Mouse (Mus musculus) embryonic facial prominence, embryonic 13.5 days (tissue): Measurements from ENCODE around the gene Crygn. TPM values are rescaled to one million over a fixed set of nuclear protein-coding genes. Genes with fewer than 3 reads are reported as not detected.

Experiments
- ATAC-seq: fragments of 200-750 bp; cut with Nextera tagmentation; 2 replicates; pipeline ENCODE4 v1.8.0; 2017; ENCODE audit warnings: low read depth; ENCODE audit not compliant: insufficient number of reproducible peaks, insufficient read depth, low FRiP score, low TSS enrichment
- H3K27ac ChIP-seq: fragments of 300-500 bp; sonication (generic); 2 replicates; pipeline ENCODE4 v1.5.1; 2015; ENCODE audit warnings: moderate library complexity, mild to moderate bottlenecking, inconsistent platforms
- H3K27me3 ChIP-seq: fragments of 300-500 bp; sonication (generic); 2 replicates; pipeline ENCODE4 v1.6.1; 2015; ENCODE audit warnings: mild to moderate bottlenecking, inconsistent platforms
- H3K36me3 ChIP-seq: fragments of 300-500 bp; sonication (generic); 2 replicates; pipeline ENCODE4 v1.6.1; 2015; ENCODE audit warnings: mild to moderate bottlenecking, inconsistent platforms
- H3K4me1 ChIP-seq: fragments of 300-500 bp; sonication (generic); 2 replicates; pipeline ENCODE4 v1.6.1; 2015; ENCODE audit warnings: inconsistent platforms
- H3K4me2 ChIP-seq: fragments of 300-500 bp; sonication (generic); 2 replicates; pipeline ENCODE4 v1.6.1; 2015; ENCODE audit warnings: moderate library complexity, mild to moderate bottlenecking, inconsistent platforms
- H3K4me3 ChIP-seq: fragments of 300-500 bp; sonication (generic); 2 replicates; pipeline ENCODE4 v1.5.1; 2015; ENCODE audit warnings: mild to moderate bottlenecking, inconsistent platforms
- H3K9ac ChIP-seq: fragments of 300-500 bp; sonication (generic); 2 replicates; pipeline ENCODE4 v1.6.1; 2015; ENCODE audit warnings: mild to moderate bottlenecking, inconsistent platforms
- H3K9me3 ChIP-seq: fragments of 300-500 bp; sonication (generic); 2 replicates; pipeline ENCODE4 v1.6.1; 2016; ENCODE audit warnings: inconsistent platforms
- whole genome bisulfite sequencing: fragments of 180-500 bp; shearing (Covaris S2); methylation state at CpG from one replicate; pipeline ENCODE4 v1.1.7; 2015; ENCODE audit warnings: mixed read lengths; 5-methylcytosine and 5-hydroxymethylcytosine counted together
- polyA plus RNA-seq: library from polyadenylated mRNA; unstranded; fragments of >200 nt; fragmentation: Nextera tagmentation; extraction: Ambion mirVana; gene quantifications from 2 replicates; pipeline ENCODE4 v1.2.1, GENCODE M21; 2015

The Crygn gene
- polyA plus RNA-seq, 1 experiment from 2014 or later = 1.1 TPM

DNA sequence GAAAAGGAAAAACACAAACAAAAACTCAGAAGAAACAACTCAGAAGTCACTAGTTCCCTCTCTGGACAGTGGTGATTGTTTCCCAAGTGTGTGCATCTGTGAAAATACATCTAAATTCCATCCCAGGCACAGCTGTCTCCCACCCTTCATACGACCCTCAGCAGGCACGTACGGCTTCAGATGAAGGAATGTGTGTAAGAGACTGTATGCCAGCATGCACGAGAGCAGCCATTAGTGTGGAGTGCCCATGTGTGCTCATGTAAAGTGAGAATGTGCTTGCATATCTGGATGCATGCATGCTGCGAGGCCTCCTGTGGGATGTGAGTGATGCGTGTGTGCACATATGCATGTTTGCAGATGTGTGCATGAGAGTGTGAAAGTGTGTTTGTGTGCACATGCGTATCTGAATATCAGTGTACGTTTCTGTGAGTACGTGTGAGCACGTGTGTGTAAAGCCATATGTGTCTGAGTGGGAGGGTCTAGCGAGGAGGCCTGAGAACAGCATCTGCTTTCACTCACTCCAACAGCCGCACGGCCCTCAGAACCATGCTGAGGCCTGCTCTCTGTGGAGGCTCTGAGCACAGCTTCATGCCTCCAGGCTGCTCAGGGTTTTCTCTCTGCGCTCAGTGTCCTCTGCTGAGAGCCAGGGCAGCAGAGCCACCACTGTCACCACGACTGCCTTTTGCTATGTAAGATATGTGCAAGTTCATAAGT is 16.5 kb downstream of the Crygn start:
- 19% methylated on average over 15 of the region's 15 CpGs for WGBS
- Histone ChIP-seq H3K4me3 (no peak overlapping the region), H3K9ac (peak overlapping the region; percentile 17; the same call in 1 of the 2 replicates)

DNA sequence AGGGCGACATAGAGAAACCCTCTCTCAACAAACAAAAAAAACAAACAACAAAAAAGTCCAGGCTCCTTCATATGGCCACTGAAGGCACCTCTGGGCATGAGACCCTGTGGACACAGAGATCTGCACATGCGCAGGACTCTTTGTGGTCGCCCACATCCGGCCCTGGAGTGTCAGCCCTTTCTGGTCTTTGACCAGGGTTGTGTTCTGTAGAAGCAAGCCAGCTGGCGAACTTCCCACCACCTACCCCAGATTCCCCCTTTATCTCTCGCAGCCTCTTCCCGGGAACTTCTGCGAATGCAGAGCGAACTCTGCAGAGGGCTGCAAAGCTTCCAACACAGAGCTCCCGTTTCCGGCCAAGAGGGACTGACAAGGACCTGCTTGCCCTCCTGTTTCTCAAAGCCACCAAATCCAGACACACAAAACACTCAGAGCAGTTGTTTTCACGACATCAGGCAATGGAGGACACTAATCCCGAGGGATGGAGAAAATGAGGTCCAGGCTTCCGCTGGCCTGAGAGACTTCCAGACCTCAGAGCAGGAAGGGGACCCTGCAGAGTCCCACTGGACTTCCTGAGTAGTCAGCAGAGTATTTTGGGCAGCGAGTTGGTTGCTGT is 18.6 kb downstream of the Crygn start:
- Histone ChIP-seq H3K27ac (no peak overlapping the region), H3K36me3 (0 out of 2 replicates have a peak, but pooled peaks cover 4% of the 10 kb centered on the region), H3K27me3 (no peaks in the 10 kb centered on the region), H3K4me2 (no peak overlapping the region; the same call in 1 of the 2 replicates), H3K4me3 (no peak overlapping the region), H3K4me1 (peaks cover 23% of the 10 kb centered on the region), H3K9ac (no peak overlapping the region), H3K9me3 (no peaks in the 10 kb centered on the region)
- 63% methylated on average over 15 of the region's 15 CpGs for WGBS
- no peak for ATAC-seq

More for the DNA sequence above, 16.5 kb downstream of the Crygn start:
- Histone ChIP-seq H3K27me3 (no peaks in the 10 kb centered on the region), H3K9me3 (no peaks in the 10 kb centered on the region), H3K36me3 (0 out of 2 replicates have a peak, but pooled peaks cover 4% of the 10 kb centered on the region), H3K27ac (peak overlapping the region; percentile 82), H3K4me2 (peak overlapping the region; percentile 7; the same call in 1 of the 2 replicates), H3K4me1 (peaks cover 23% of the 10 kb centered on the region)
- peak; percentile 78 for ATAC-seq

DNA sequence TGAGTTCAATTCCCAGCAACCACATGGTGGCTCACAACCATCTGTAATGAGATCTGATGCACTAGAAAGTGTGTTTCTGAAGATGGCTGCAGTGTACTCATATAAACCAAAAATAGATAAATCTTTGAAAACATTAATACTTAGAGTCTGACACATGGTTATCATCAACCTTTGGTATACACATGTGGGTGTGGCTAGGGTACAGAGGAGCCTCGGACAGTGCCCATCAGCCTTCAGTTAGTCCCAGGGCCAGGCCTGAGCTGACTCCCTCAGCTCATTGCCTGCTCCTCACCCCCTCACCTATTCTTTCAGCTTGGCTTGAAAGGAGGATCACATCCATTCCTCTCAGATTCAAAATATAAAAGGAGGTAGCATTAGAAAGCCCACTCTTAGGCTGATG is 19.3 kb downstream of the Crygn start:
- ATAC-seq = no peak

DNA sequence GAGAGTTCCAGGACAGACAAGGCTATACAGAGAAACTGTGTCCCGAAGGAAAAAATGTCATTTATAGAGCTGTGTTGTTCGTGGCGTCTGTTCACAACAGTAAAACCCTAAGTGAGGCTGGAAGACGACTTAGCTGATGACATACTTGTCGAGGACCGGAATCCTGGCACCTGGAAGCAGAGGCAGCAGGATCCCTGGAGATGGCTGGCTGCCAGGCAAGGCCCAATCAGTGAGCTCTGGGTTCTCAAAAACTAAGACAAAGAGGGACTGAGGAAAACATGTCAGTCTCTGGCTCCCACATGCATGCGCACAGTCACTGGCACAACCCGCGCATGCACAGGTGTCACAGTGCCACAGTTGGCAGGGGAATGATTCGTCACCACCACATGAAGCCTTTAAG is 20.2 kb downstream of the Crygn start:
- Histone ChIP-seq H3K36me3 (0 out of 2 replicates have a peak, but pooled peaks cover 4% of the 10 kb centered on the region), H3K4me3 (no peak overlapping the region), H3K27ac (no peak overlapping the region), H3K27me3 (no peaks in the 10 kb centered on the region), H3K9me3 (no peaks in the 10 kb centered on the region), H3K9ac (no peak overlapping the region), H3K4me2 (no peak overlapping the region), H3K4me1 (peaks cover 36% of the 10 kb centered on the region)
- 92% methylated on average over 10 of the region's 10 CpGs for WGBS
- ATAC-seq = no peak

More for the DNA sequence above, 19.3 kb downstream of the Crygn start:
- 70% methylated on average over 1 of the region's 1 CpGs for WGBS
- Histone ChIP-seq H3K4me1 (peaks cover 27% of the 10 kb centered on the region), H3K9ac (no peak overlapping the region), H3K27me3 (no peaks in the 10 kb centered on the region), H3K9me3 (no peaks in the 10 kb centered on the region), H3K27ac (no peak overlapping the region), H3K4me2 (no peak overlapping the region), H3K36me3 (0 out of 2 replicates have a peak, but pooled peaks cover 4% of the 10 kb centered on the region), H3K4me3 (no peak overlapping the region)

DNA sequence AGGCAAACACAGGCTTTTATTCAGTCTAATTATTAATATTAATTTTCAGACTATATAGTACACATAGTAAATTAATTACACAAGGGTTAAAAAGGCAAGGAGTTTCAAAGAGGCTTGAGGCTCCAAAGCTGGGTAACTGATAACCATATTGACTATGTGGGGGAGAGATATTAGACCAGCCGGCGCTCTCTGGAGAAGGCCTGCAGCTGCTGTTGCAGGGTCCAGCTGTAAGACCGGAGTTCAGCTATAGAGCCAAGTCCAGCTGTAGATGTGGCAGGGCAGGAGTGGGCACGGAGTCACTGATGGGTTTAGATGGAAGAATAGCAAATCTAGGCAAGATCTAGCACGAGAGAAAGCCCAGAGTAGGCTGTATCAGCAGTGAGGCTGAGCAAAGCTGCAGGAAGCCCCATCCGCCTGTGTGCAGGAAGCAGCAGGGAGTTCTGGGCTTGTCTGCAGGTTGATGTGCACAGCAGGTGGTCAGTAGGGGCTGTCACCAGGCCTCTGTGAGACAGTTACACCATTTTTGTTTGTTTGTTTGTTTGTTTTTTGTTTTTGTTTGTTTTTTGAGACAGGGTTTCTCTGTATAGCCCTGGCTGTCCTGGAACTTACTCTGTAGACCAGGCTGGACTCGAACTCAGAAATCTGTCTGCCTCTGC is 23.9 kb downstream of the Crygn start:
- Histone ChIP-seq H3K9ac (no peak overlapping the region), H3K4me3 (no peak overlapping the region), H3K27me3 (no peaks in the 10 kb centered on the region), H3K36me3 (0 out of 2 replicates have a peak, but pooled peaks cover 4% of the 10 kb centered on the region), H3K9me3 (no peaks in the 10 kb centered on the region), H3K4me2 (no peak overlapping the region), H3K4me1 (peaks cover 40% of the 10 kb centered on the region), H3K27ac (peak overlapping the region; percentile 96; the same call in 1 of the 2 replicates)
- 60% methylated on average over 7 of the region's 7 CpGs for WGBS
- ATAC-seq = no peak

DNA sequence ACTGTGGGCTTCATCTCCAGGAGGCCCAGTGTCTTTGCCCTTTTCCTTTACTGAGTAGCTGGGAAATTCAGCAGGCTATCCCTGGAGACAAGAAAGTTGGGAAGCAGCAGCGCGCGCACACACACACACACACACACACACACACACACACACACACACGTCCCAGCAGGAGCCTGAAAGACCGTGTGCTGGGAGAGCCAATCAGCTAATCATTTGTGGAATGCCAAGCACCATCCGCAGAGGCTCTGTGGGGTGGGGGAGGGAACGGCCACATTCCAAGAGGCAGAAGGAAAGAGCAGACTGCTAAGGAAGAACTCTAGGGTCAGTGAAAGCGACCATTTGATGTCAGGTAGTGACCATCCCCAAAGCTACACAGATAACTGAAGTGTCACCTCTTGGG is 24.7 kb downstream of the Crygn start:
- H3K4me2 ChIP-seq = peak overlapping the region; percentile 85
- WGBS = 2% methylated on average over 8 of the region's 8 CpGs
- 0 out of 2 replicates have a peak, but pooled peaks cover 4% of the 10 kb centered on the region for H3K36me3 ChIP-seq
- H3K4me1 ChIP-seq = peaks cover 46% of the 10 kb centered on the region
- H3K9me3 ChIP-seq = no peaks in the 10 kb centered on the region
- peak overlapping the region; percentile 96 for H3K27ac ChIP-seq
- H3K4me3 ChIP-seq = no peak overlapping the region
- no peak for ATAC-seq
- no peaks in the 10 kb centered on the region for H3K27me3 ChIP-seq
- H3K9ac ChIP-seq = no peak overlapping the region

DNA sequence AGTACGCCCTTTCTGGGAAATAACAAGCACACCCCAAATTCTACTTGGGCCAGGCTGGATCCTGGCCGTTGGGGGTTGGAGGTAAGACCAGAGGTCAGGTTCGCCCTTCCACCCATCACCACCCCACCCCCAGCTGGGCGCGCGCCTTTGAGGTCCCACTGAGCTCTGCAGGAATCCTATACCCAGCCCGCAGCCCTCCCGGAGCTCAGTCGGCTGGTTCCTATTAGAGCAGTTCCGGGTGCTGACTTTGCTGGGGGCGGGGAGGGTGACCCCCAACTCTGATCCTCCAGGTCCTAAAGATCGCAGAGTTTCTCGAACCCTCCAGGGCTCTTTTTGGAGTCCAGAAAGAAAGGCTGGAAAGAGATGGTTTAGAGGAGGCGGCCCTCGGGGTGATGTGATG is 26.8 kb downstream of the Crygn start:
- H3K27me3 ChIP-seq = no peaks in the 10 kb centered on the region
- peak; percentile 64 for ATAC-seq
- H3K27ac ChIP-seq = peak overlapping the region; percentile 96
- peak overlapping the region; percentile 87 for H3K4me3 ChIP-seq
- no peaks in the 10 kb centered on the region for H3K9me3 ChIP-seq
- under 1% methylated on average over 15 of the region's 15 CpGs for WGBS
- H3K4me2 ChIP-seq = peak overlapping the region; percentile 85
- H3K36me3 ChIP-seq = peaks cover 4% of the 10 kb centered on the region; the same call in 1 of the 2 replicates
- peak overlapping the region; percentile 97 for H3K9ac ChIP-seq
- H3K4me1 ChIP-seq = peaks cover 61% of the 10 kb centered on the region

DNA sequence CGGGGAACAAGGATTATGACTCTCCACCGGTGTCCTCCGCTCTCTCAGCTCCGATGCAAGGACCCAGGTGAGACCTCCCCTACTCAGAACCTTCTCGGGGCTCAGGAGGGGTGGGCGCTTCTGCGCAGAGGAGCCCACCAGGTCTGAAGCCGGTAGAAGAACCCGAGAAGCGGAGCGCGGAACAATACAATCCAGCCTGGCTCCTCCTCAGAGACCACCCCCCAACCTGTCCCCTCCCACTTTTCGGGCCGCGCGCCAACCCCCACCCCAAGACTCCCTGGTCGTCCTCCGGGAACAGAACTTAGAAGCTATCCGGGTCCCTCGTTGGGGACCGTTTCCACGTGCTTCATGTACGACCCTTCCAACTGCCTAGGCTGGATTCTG is 27.3 kb downstream of the Crygn start, which contains the start of gene Wdr86:
Wdr86 (minus strand) TSS at position 240 of the 384 bp plus-strand sequence.
- 0% methylated on average over 23 of the region's 23 CpGs for WGBS
- H3K4me1 ChIP-seq = peaks cover 66% of the 10 kb centered on the region

DNA sequence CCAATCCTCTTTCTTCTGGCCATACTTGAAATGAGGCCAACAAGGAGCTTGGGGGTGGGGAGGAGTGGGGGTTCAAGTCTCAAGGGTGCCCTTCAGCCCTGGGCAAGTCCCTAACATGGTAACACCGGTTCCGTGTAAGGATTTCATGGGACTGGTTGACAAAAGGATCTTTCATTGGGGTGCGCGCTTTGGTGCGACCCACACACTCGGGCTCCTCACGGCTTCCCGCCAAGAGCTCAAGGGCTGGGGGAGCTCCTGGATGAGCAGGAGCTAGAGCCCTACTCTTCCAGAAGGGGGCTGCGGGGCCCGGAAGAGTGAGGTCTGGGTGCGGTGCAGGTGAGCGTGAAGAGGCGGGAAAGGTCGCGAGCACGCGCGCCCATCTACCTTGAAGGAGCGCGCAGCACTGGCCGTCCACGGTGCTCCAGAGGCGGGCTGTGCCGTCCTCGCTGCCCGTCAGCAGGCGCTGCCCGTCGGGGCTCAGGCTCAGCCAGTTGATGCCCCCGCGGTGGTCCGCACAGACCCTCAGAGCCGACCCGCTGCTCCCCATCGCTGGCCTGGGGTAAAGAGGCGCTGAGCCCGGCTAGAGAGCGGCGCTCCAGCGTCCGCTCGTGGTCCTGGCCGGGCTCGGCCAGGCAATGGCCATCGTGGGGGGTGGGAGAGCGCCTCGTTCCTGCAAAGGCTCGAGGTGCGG is 27.9 kb downstream of the Crygn start:
- Histone ChIP-seq H3K36me3 (peaks cover 14% of the 10 kb centered on the region; the same call in 1 of the 2 replicates), H3K9ac (peak overlapping the region; percentile 97), H3K9me3 (no peaks in the 10 kb centered on the region), H3K4me2 (peak overlapping the region; percentile 85), H3K4me1 (peaks cover 72% of the 10 kb centered on the region), H3K4me3 (peak overlapping the region; percentile 87), H3K27ac (peak overlapping the region; percentile 96), H3K27me3 (no peaks in the 10 kb centered on the region)
- WGBS = under 1% methylated on average over 49 of the region's 49 CpGs
- ATAC-seq = no peak

More for the DNA sequence above, 27.3 kb downstream of the Crygn start, which contains the start of gene Wdr86:
- peak within 1 kb of the TSS; percentile 87 for H3K4me3 ChIP-seq
- ATAC-seq = peak; percentile 74
- H3K36me3 ChIP-seq = peaks cover 9% of the 10 kb centered on the region; the same call in 1 of the 2 replicates
- no peaks in the 10 kb centered on the region for H3K27me3 ChIP-seq
- peak within 1 kb of the TSS; percentile 97 for H3K9ac ChIP-seq
- H3K4me2 ChIP-seq = peak within 1 kb of the TSS; percentile 85
- peak within 1 kb of the TSS; percentile 96 for H3K27ac ChIP-seq
- no peaks in the 10 kb centered on the region for H3K9me3 ChIP-seq

DNA sequence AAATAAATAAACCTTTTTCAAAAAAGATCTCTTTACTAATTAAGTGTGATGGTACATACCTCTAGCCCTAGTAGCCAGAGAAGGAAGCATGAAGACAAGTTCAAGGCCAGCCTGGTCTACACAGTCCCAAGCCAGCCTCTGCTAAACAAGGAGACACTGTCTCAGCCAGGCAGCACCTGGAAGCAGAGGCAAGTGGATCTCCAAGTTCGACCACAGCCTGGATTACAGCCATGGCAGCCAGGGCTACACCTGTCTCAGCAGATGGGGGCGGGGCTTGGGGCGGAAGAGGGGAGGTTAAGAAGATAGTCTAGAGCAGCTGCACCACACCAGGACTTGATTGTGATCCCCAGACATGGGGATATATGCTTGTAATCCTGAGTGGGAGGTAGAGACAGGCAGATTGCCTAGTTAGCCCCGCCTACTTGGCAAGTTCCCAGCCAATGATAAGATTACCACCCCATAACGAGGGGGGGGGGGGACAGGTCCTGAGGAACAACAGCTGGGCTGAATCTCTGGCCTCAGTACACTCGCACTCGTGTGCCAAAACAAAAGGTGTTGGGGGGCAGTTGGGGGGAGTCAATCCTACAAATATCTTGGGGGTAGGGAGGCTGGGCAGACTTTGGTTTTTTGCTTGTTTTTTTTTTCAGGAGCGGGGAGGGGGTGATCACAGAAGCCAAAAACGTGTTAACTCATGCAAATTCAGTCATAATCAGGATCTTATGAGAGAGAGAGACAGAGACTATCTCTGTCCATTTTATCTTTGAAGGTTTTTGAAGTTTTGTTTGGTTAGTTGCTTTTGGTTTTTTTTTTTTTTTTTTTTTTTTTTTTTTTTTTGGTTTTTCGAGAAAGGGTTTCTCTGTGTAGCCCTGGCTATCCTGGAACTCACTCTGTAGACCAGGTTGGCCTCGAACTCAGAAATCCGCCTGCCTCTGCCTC is 30.6 kb downstream of the Crygn start:
- Histone ChIP-seq H3K4me1 (peaks cover 69% of the 10 kb centered on the region), H3K36me3 (peaks cover 22% of the 10 kb centered on the region), H3K4me3 (no peak overlapping the region), H3K27me3 (no peaks in the 10 kb centered on the region), H3K9ac (no peak overlapping the region), H3K4me2 (peak overlapping the region; percentile 2), H3K9me3 (no peaks in the 10 kb centered on the region), H3K27ac (no peak overlapping the region)
- no peak for ATAC-seq
- WGBS = 64% methylated on average over 12 of the region's 12 CpGs
